Mouse (Mus musculus): ENCODE results near the gene Pla2g4b. TPM values are rescaled to one million over a fixed set of nuclear protein-coding genes. Genes with fewer than 3 reads are reported as not detected.

Gene Pla2g4b
- polyA plus RNA-seq, 2 experiments = 0.11 to 1.3 TPM

DNA sequence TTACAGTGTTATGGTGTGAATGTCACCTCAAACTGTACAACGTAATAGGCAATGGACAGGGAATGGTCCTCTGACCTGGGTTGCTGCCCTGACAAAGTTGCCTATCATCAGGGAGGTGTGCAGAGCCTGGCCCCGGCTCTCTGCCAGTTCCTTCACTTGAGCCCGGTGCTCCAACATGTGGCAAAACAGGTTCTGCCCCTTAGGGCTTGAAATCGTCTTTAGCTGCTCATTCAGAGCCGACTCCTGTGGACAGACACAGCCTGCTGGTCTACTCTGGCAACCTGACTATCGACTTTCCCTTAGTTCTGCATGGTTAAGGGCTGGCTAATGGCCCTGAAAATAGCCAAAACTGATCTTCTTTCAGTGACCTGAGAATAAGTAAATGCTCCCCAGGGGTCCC, 27.0 kb downstream of the Pla2g4b start:
- no peak for ATAC-seq (ENCODE audit: insufficient read depth)
- Histone ChIP-seq H3K27me3 (ENCODE audit: control insufficient read depth, insufficient read depth, low read length) (no peaks in the 10 kb centered on the region), H3K9me3 (ENCODE audit: control insufficient read depth, low read length) (no peaks in the 10 kb centered on the region), H3K9ac (replicated peaks) (no peak overlapping the region), H3K4me2 (ENCODE audit: low read depth) (no peak overlapping the region), H3K27ac (no peak overlapping the region), H3K36me3 (replicated peaks; ENCODE audit: control insufficient read depth, insufficient read depth, low read depth) (no peaks in the 10 kb centered on the region), H3K4me3 (ENCODE audit: insufficient read depth in 1 of 2, low read depth in 2 of 2, low read length in 2 of 2) (no peak overlapping the region), H3K4me1 (replicated peaks; ENCODE audit: control insufficient read depth in 2 of 2, insufficient read depth in 2 of 2, low read length in 1 of 2) (no peaks in the 10 kb centered on the region)
- WGBS (ENCODE audit: insufficient replicate concordance) = 50% methylated on average over 6 of the region's 6 CpGs
- no peak for DNase-seq (ENCODE audit: low read depth in 3 of 3, low spot score in 3 of 3)
- TF ChIP-seq CTCF (IDR thresholded peaks at IDR 0.05; ENCODE audit: low read depth) (no peak), EP300 (IDR thresholded peaks at IDR 0.05; ENCODE audit: low read depth) (no peak)

DNA sequence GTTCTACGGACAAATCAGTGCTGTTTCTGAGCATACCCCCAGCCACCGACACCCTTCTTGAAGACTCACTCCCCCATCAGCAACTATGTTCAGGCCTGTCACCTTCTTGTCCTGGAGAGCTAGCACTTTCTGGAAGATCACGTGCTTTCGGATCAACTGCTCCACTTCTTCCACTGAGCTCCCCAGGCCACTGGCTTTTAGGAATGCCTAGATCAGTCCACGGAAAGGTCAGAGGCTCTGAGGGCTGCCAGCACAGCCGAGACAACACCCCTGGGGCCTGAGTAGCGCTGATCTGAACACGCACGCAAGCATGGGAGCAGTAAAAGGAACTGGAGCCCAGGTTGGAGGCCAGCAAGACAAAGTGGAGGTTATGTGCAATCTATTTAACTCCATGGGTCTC, 27.4 kb downstream of the Pla2g4b start:
- Histone ChIP-seq H3K9ac (replicated peaks) (no peak overlapping the region), H3K4me2 (ENCODE audit: low read depth) (no peak overlapping the region), H3K36me3 (replicated peaks; ENCODE audit: control insufficient read depth, insufficient read depth, low read depth) (no peaks in the 10 kb centered on the region), H3K27ac (no peak overlapping the region), H3K4me3 (ENCODE audit: insufficient read depth in 1 of 2, low read depth in 2 of 2, low read length in 2 of 2) (no peak overlapping the region), H3K9me3 (ENCODE audit: control insufficient read depth, low read length) (no peaks in the 10 kb centered on the region), H3K4me1 (replicated peaks; ENCODE audit: control insufficient read depth in 2 of 2, insufficient read depth in 2 of 2, low read length in 1 of 2) (no peaks in the 10 kb centered on the region), H3K27me3 (ENCODE audit: control insufficient read depth, insufficient read depth, low read length) (no peaks in the 10 kb centered on the region)
- ATAC-seq (ENCODE audit: insufficient read depth) (no peak), DNase-seq (ENCODE audit: low read depth in 3 of 3, low spot score in 3 of 3) (no peak)
- 73% methylated on average over 9 of the region's 9 CpGs for WGBS (ENCODE audit: insufficient replicate concordance)
- TF ChIP-seq CTCF (IDR thresholded peaks at IDR 0.05; ENCODE audit: low read depth) (no peak), EP300 (IDR thresholded peaks at IDR 0.05; ENCODE audit: low read depth) (no peak)

DNA sequence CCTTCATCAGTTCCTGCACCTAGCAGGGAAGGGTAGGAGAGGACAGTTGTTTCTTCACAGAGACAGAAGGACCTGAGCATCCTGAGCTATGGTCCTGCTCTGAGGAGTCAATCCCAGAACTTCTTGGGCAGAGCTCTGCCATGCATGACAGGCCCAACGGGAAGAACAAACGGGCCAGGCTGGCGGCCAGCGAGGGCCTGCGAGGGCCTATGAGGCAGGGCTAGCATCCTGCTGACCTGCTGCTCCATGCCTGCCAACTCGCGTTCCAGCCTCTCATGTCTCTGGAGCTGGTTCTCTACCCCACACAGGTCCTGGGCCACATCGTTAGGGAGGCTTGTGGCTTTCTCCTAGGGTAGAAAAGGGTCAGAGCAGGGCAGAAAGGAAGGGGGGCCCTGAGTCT, 29.0 kb downstream of the Pla2g4b start:
- Histone ChIP-seq H3K4me1 (replicated peaks; ENCODE audit: control insufficient read depth in 2 of 2, insufficient read depth in 2 of 2, low read length in 1 of 2) (no peaks in the 10 kb centered on the region), H3K27ac (no peak overlapping the region), H3K9ac (replicated peaks) (no peak overlapping the region), H3K36me3 (replicated peaks; ENCODE audit: control insufficient read depth, insufficient read depth, low read depth) (no peaks in the 10 kb centered on the region), H3K4me2 (ENCODE audit: low read depth) (no peak overlapping the region), H3K27me3 (ENCODE audit: control insufficient read depth, insufficient read depth, low read length) (no peaks in the 10 kb centered on the region), H3K9me3 (ENCODE audit: control insufficient read depth, low read length) (no peaks in the 10 kb centered on the region), H3K4me3 (ENCODE audit: insufficient read depth in 1 of 2, low read depth in 2 of 2, low read length in 2 of 2) (no peak overlapping the region)
- 73% methylated on average over 8 of the region's 8 CpGs for WGBS (ENCODE audit: insufficient replicate concordance)
- no peak for ATAC-seq (ENCODE audit: insufficient read depth)
- DNase-seq (ENCODE audit: low read depth in 3 of 3, low spot score in 3 of 3) = no peak
- TF ChIP-seq EP300 (IDR thresholded peaks at IDR 0.05; ENCODE audit: low read depth) = no peak
- TF ChIP-seq CTCF (IDR thresholded peaks at IDR 0.05; ENCODE audit: low read depth) = no peak

DNA sequence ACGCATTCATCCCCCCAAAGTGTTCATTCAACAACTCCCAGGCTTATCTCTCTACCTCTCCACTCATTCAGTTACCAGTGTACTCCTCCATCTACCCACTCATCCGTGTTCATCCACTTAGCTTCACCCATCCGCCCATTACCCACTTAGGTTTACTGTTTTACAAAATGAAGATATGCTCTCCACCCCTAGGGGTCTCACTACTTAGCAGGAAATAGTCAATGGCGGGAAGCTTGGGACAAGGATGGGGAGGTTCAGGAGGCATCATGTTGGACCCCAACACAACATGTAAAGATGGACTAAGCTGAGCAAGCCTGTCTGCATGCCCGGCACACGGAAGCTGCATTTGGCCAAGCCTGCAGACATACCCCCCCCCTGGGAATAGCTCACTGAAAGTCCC, 31.4 kb downstream of the Pla2g4b start:
- Histone ChIP-seq H3K4me1 (replicated peaks; ENCODE audit: control insufficient read depth in 2 of 2, insufficient read depth in 2 of 2, low read length in 1 of 2) (no peaks in the 10 kb centered on the region), H3K4me3 (ENCODE audit: insufficient read depth in 1 of 2, low read depth in 2 of 2, low read length in 2 of 2) (no peak overlapping the region), H3K9me3 (ENCODE audit: control insufficient read depth, low read length) (no peaks in the 10 kb centered on the region), H3K27ac (no peak overlapping the region), H3K9ac (replicated peaks) (no peak overlapping the region), H3K27me3 (ENCODE audit: control insufficient read depth, insufficient read depth, low read length) (no peaks in the 10 kb centered on the region), H3K4me2 (ENCODE audit: low read depth) (no peak overlapping the region), H3K36me3 (replicated peaks; ENCODE audit: control insufficient read depth, insufficient read depth, low read depth) (no peaks in the 10 kb centered on the region)
- 56% methylated on average over 6 of the region's 6 CpGs for WGBS (ENCODE audit: insufficient replicate concordance)
- no peak for TF ChIP-seq EP300 (IDR thresholded peaks at IDR 0.05; ENCODE audit: low read depth)
- peak; percentile 24; the same call in 1 of the 2 replicates for TF ChIP-seq CTCF (IDR thresholded peaks at IDR 0.05; ENCODE audit: low read depth)
- DNase-seq (ENCODE audit: low read depth in 3 of 3, low spot score in 3 of 3) (no peak), ATAC-seq (ENCODE audit: insufficient read depth) (no peak)

DNA sequence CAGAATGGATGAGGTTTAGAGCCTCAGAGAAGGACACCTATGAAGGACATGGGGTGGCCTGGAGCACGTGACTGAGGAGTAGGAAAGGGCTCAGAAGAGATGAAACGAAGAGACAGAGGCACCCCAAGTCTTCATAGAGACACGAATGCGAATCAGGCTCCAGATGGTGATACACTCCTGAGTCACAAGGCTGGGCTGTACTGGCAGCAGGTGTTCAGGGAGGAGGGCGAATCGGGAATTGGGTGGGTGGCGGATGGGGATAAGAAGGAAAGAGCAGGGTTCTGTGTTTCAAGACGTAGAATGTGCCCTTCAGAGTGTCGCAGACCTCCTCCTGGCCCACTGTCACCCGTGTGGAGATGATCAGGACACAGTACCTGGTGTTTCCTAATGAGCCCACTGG, 32.0 kb downstream of the Pla2g4b start:
- no peaks in the 10 kb centered on the region for H3K9me3 ChIP-seq (ENCODE audit: control insufficient read depth, low read length)
- H3K4me2 ChIP-seq (ENCODE audit: low read depth) = no peak overlapping the region
- no peak overlapping the region for H3K9ac ChIP-seq (replicated peaks)
- TF ChIP-seq EP300 (IDR thresholded peaks at IDR 0.05; ENCODE audit: low read depth) (no peak), CTCF (IDR thresholded peaks at IDR 0.05; ENCODE audit: low read depth) (no peak)
- DNase-seq (ENCODE audit: low read depth in 3 of 3, low spot score in 3 of 3) (no peak), ATAC-seq (ENCODE audit: insufficient read depth) (no peak)
- no peaks in the 10 kb centered on the region for H3K27me3 ChIP-seq (ENCODE audit: control insufficient read depth, insufficient read depth, low read length)
- H3K27ac ChIP-seq = no peak overlapping the region
- H3K36me3 ChIP-seq (replicated peaks; ENCODE audit: control insufficient read depth, insufficient read depth, low read depth) = no peaks in the 10 kb centered on the region
- no peak overlapping the region for H3K4me3 ChIP-seq (ENCODE audit: insufficient read depth in 1 of 2, low read depth in 2 of 2, low read length in 2 of 2)
- no peaks in the 10 kb centered on the region for H3K4me1 ChIP-seq (replicated peaks; ENCODE audit: control insufficient read depth in 2 of 2, insufficient read depth in 2 of 2, low read length in 1 of 2)
- 66% methylated on average over 10 of the region's 10 CpGs for WGBS (ENCODE audit: insufficient replicate concordance)

Data from liver, embryonic 14.5 days (tissue).